Mouse (Mus musculus) cerebellum, postnatal 4 days (tissue): ENCODE data around the gene Atxn2.
"Not testable (repeated sequence)": the region's sequence is repeated elsewhere in the genome, so short reads cannot be mapped to it uniquely, and the experiment has no call there.

Experiments
- DNase-seq, 2 experiments: peaks; one replicate each; pipeline ENCODE4 v3.0.0; 2022; ENCODE audit warnings: low spot score in 2 of 2, mixed read lengths in 1 of 2

The Atxn2 gene

GRCm38 (mm10) chr5:121711928-121712231 lies 743 bp downstream of the Atxn2 start:
- no peak for DNase-seq

DNA sequence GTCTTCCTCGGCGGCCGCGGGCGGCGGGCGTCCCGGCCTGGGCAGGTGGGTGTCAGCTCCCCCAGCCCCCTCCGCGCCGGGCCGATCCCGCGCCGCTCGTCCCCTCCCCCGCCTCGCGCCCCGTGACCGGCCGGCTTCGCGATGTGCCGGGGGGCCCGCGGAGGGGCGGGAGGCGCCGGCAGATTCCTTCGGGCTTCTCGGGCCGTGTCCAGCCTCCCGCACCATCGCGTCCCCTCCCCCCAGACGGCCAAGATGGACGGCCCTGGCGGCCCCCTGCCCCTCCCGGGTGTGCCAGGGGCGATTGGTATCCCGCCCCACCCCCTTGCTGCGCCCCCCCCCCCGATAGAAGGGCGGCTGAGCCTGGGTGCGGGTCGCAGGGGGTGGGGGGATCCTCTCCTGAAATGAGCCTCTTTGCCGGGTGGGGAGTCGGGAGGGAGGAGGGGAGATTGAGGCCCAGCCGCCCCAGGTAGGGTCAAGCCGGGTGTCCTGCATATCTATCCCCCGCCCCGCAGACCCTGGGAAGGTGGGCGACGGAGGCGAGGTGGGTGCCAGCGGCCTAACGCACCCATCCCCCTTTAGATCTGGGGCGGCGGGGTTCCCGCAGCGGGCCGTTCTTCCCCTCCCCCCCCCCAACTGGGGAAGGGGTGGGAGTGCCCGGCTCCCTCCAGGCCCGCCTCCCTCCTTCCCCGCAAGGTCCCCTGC lies 1.2 kb downstream of the Atxn2 start:
- peak; percentile 29 to 49 for DNase-seq

- DNase-seq = peak in 1 of 2 experiments; percentile 34
Observed at GRCm38 (mm10) chr5:121712934-121713538, 1.9 kb downstream of the Atxn2 start.

DNA sequence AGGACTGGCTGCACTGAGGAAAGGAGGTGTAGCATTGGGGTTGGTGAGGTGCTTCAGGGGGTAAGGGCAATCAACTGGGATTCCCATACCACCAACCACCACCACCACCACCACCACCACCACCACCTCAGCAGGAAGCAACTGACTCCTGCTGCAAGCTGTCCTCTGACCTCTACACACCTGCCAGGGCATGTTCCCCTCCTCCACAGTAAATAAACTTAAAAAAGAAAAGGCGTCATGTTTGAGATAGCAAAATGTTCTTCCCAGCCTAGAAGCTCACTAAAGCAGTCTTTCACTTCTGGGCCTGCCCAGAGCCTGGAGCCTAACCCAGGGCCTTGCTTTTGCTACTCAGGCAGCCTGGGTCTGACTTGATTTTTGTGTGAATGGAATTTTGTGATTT lies 3.2 kb downstream of the Atxn2 start:
- no peak for DNase-seq

GRCm38 (mm10) chr5:121714928-121715327 lies 3.8 kb downstream of the Atxn2 start:
- DNase-seq = no peak

DNA sequence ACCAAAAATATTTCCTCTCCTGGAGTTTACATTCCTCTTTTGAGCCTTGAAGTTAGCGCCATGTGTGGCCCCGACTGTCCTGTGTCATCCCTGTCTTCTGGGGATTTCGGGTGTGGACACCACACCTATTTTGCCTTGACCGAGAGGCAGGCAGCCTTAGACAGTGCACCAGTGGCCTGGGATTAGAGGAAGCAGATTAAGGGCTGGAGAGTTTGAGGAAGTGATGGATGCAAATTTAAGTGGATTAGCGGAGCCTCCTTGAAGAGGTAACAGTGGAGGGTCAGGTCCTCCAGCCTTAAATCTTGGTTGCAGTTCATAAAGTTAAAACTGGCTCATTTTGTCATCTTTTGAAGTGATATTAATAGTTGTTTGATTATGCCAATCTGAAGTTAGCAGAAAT lies 7.3 kb downstream of the Atxn2 start:
- DNase-seq = no peak

GRCm38 (mm10) chr5:121720888-121721585 lies 9.9 kb downstream of the Atxn2 start:
- no peak for DNase-seq

DNA sequence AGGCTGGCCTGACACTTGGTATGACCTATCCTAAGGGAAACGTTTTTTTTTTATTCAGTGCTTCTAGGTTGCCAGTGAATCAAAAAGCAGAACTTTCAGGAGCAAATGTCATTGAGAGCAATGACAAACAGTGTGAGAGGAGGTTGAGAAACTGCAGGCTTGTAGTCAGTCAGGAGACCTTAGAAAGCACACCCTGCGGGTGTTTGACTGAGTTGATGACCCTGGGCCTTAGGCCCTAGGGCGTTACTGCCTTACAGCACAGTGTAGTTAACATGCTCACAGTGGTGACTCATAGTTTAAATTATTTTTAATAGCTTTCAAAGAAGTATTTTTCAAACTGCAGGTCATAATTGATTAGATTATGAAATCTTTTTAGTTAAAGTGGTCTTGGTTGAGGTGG lies 10.7 kb downstream of the Atxn2 start:
- DNase-seq = no peak

- no peak for DNase-seq
Observed at GRCm38 (mm10) chr5:121724678-121725077, 13.5 kb downstream of the Atxn2 start.

DNA sequence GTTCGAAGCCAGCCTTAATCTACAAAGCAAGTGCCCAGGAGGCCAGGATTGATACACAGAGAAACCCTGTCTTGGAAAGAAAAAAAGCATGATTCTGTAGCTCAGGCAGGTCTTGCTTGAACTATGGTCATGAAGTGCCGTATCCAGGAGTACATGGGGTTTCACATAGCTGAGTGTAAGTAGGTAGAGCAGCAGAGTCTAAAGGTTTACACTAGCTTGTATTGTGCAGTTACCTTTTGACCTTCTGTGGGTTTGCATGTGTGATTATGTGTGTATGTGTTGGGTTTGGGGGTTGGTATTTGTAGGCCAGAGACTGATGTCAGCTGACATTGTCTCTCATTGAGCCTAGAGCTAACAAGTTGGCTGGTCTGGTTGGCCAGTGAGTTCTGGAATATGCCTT lies 18.9 kb downstream of the Atxn2 start:
- DNase-seq = no peak

DNA sequence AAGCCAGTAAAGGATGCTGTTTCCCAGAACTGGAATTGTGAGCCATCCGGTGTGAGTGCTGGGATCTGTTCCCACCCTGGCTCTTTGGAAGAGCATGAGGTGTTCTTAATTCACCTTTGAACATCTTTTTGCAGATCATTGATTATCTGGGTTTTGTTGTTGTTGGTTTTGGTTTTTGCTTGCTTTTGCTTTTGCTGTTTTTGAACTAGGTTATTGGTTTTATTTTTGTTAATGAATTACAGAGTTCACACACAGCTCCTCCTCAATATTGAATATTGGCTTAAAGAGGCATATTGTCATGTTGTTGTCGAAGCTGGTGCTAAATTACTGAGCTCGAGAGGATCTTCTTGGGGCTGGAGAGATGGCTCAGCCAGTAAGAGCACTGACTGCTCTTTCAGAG lies 25.5 kb downstream of the Atxn2 start:
- DNase-seq = no peak

DNA sequence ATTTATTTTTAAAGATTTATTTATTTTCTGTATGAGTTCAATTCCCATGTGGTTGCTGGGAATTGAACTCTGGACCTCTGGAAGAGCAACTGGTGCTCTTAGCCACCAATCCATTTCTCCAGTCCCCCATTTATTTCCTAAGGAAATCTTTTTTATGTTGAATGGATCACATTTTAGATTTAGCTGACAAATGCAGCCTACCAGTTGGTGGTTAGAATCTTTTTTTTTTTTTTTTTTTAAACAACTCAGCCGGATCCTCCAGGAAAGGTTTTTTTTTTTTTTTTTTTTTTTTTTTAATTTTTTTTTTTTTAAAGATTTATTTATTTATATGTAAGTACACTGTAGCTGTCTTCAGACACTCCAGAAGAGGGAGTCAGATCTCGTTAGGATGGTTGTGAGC lies 27.0 kb downstream of the Atxn2 start:
- DNase-seq = not testable (repeated sequence)

GRCm38 (mm10) chr5:121738576-121739191 lies 27.5 kb downstream of the Atxn2 start:
- no peak for DNase-seq

DNA sequence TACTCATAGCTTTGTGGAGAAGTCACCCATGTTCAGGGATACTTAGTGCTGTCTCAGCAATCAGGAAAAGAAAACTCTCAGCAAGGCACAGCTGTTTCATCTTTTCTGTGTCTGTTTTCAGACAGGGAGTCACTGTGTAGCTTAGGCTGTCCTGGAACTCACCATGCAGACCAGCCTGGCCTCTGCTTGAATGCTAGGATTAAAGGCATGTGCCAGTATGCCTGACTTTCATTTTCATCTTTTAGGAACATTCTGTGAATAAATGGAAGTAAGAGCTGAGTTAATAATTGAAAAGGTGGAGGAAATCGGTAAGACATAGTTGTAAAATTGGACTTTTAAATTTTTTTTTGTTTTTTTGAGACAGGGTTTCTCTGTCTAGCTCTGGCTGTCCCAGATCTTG lies 29.4 kb downstream of the Atxn2 start:
- DNase-seq = no peak

DNA sequence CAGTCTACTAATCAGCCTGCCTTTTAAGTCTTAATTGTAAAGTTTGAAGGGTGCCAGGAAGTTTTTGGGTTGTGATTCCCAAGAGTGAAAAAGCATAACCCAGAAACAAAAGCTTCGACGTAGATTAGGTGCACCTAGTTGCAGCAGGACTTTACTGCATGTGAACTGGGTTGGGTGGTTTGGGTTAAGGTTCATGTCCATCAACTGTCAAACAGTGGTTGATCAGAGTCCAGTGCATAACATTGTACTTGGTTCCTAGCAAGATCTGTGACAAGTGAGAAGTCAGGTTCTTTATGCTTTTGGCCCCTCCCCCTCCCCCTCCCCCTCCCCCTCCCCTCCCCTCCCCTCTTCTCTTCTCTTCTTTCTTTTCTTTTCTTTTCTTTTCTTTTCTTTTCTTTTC lies 31.8 kb downstream of the Atxn2 start:
- DNase-seq = no peak

DNA sequence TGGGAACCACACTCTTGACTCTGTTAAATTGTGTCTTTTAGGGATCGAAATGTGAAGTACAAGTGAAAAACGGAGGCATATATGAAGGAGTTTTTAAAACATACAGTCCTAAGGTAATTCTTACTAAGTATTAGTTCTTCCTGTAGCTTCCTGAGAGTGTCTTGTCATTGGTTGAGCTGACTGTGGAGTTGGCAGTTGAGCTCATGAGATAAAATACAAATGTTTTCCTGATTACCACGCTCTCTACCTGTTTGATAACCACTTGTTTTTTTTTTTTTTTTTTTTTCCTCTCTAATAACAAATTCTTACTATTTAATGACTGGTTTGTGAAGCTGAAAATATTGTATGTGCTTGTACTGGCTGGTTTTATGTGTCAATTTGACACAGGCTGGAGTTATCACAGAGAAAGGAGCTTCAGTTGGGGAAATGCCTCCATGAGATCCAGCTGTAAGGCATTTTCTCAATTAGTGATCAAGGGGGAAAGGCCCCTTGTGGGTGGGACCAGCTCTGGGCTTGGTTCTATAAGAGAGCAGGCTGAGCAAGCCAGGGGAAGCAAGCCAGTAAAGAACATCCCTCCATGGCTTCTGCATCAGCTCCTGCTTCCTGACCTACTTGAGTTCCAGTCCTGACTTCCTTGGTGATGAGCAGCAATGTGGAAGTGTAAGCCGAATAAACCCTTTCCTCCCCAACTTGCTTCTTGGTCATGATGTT lies 36.9 kb downstream of the Atxn2 start:
- not testable (repeated sequence) for DNase-seq

GRCm38 (mm10) chr5:121749633-121750032 lies 38.5 kb downstream of the Atxn2 start:
- no peak for DNase-seq

GRCm38 (mm10) chr5:121757900-121758299 lies 46.8 kb downstream of the Atxn2 start:
- DNase-seq = no peak

GRCm38 (mm10) chr5:121758341-121758740 lies 47.2 kb downstream of the Atxn2 start:
- DNase-seq = no peak

GRCm38 (mm10) chr5:121759921-121760320 lies 48.8 kb downstream of the Atxn2 start:
- DNase-seq = no peak

GRCm38 (mm10) chr5:121761459-121761858 lies 50.3 kb downstream of the Atxn2 start:
- DNase-seq = no peak

GRCm38 (mm10) chr5:121762949-121763348 lies 51.8 kb downstream of the Atxn2 start:
- no peak for DNase-seq
